ENCODE assay signal across 8 mouse cellular contexts in genomic region chr2:146512581-146512920, GRCm38 (mm10). TPM values are rescaled to one million over a fixed set of nuclear protein-coding genes. Genes with fewer than 3 reads are reported as not detected.
DNase-seq lines count a peak whose midpoint lies in the region; ATAC-seq and TF ChIP-seq lines count a peak whose summit lies in the region.

No protein-coding gene starts in this region.

- peaks cover 7% of the 10 kb centered on the region for H3K4me1 ChIP-seq in thymus, adult 2 months (replicated peaks; ENCODE audit: control insufficient read depth, insufficient read depth, low read length)
- H3K4me1 ChIP-seq in forebrain, postnatal 0 days (ENCODE audit: insufficient read depth), result peaks cover 9% of the 10 kb centered on the region; the same call in 1 of the 2 replicates

- no peaks in the 10 kb centered on the region for H3K9me3 ChIP-seq in forebrain, postnatal 0 days (ENCODE audit: low read length)

- H3K9ac ChIP-seq in forebrain, postnatal 0 days, result no peak overlapping the region; the same call in 1 of the 2 replicates

- H3K4me3 ChIP-seq in thymus, adult 2 months (ENCODE audit: control insufficient read depth, insufficient read depth, low read length), result no peak overlapping the region
- peak overlapping the region; percentile 96 for H3K4me3 ChIP-seq in forebrain, postnatal 0 days (ENCODE audit: low read depth, low read length)

- TF ChIP-seq POLR2A in thymus, adult 2 months (IDR thresholded peaks at IDR 0.05; ENCODE audit: control insufficient read depth, extremely low read depth, insufficient read depth, low read length, poor library complexity), result no peak

- TF ChIP-seq CTCF in thymus, adult 2 months (IDR thresholded peaks at IDR 0.05; ENCODE audit: borderline replicate concordance, control insufficient read depth, extremely low read depth, insufficient read depth, low read length, poor library complexity), result no peak
- TF ChIP-seq CTCF in forebrain, postnatal 0 days (IDR thresholded peaks at IDR 0.05; ENCODE audit: low read depth), result no peak

- 73% methylated on average over 2 of the region's 2 CpGs for WGBS in thymus, adult 2 months
- 76% methylated on average over 2 of the region's 2 CpGs for WGBS in forebrain, postnatal 0 days

- no peaks in the 10 kb centered on the region for H3K27me3 ChIP-seq in thymus, adult 2 months (ENCODE audit: control insufficient read depth, insufficient read depth, low read length)
- no peaks in the 10 kb centered on the region for H3K27me3 ChIP-seq in forebrain, postnatal 0 days (ENCODE audit: insufficient read depth, low read length)

- H3K27ac ChIP-seq in thymus, adult 2 months (ENCODE audit: control insufficient read depth, insufficient read depth, low read length), result no peak overlapping the region
- H3K27ac ChIP-seq in forebrain, postnatal 0 days (ENCODE audit: low read depth, low read length), result no peak overlapping the region

- DNase-seq in thymus, adult 2 months, result peak; percentile 13
- DNase-seq in thymus, postnatal 0 days (ENCODE audit: low spot score), result no peak
- no peak for DNase-seq in forebrain, postnatal 0 days
- peak; percentile 63 for DNase-seq in kidney, adult 9 months
- DNase-seq in lung, postnatal 36 days, result peak; percentile 73
- DNase-seq in urinary bladder, postnatal 4 days (ENCODE audit: low spot score in 2 of 2), result no peak
- DNase-seq in spleen, postnatal 14 days (ENCODE audit: low spot score in 2 of 2), result no peak

- ATAC-seq in forebrain, postnatal 0 days, result no peak
- no peak for ATAC-seq in megakaryocyte-erythroid progenitor cell, adult 5-6 weeks (replicated peaks; ENCODE audit: low FRiP score, low TSS enrichment, poor library complexity, severe bottlenecking)

- no peaks in the 10 kb centered on the region for H3K36me3 ChIP-seq in thymus, adult 2 months (ENCODE audit: control insufficient read depth, insufficient read depth, low read length)
- no peaks in the 10 kb centered on the region for H3K36me3 ChIP-seq in forebrain, postnatal 0 days (ENCODE audit: insufficient read depth)

- peak overlapping the region; percentile 51 for H3K4me2 ChIP-seq in forebrain, postnatal 0 days (ENCODE audit: low read depth)

RNA-seq across cellular contexts. Expression of gene Ralgapa2, which starts 0.4 kb away (rescaled TPM):
- polyA plus RNA-seq in thymus, adult 2 months (2012; rRNA removed), result 15.0 and 17.8 TPM in 2 replicates
- polyA plus RNA-seq in thymus, postnatal 0 days (2015; fragmentation: Nextera tagmentation; extraction: Ambion mirVana), result 5.1 and 5.5 TPM in 2 replicates
- total RNA-seq in forebrain, postnatal 0 days (2014; rRNA removed), result 19.2 and 32.9 TPM in 2 replicates
- polyA plus RNA-seq in forebrain, postnatal 0 days (2015; fragmentation: Nextera tagmentation; extraction: Ambion mirVana), result 3.6 and 6.8 TPM in 2 replicates
- total RNA-seq in megakaryocyte-erythroid progenitor cell, adult 5-6 weeks (2014; fragmentation: Nextera tagmentation), result 27.1 and 33.1 TPM in 2 replicates
- total RNA-seq in megakaryocyte-erythroid progenitor cell, adult 5-6 weeks (2017), result 10.8 and 11.4 TPM in 2 replicates

Comparison
In these comparisons a context has a peak if more than half of its experiments do, and no peak if none do; other contexts are left out.
1. DNase-seq: peak in thymus, adult 2 months (single experiment), kidney, adult 9 months (single experiment) and lung, postnatal 36 days (single experiment); none in thymus, postnatal 0 days (single experiment), forebrain, postnatal 0 days (single experiment), urinary bladder, postnatal 4 days (0 of 2) and spleen, postnatal 14 days (0 of 2).